Mouse (Mus musculus) hematopoietic stem cell, adult 5-6 weeks (primary cell): ENCODE data around the gene Zfp821. TPM values are rescaled to one million over a fixed set of nuclear protein-coding genes. Genes with fewer than 3 reads are reported as not detected.

Experiments used
- ATAC-seq, 2 experiments: fragments of 125-278 bp in 1 of 2; replicated peaks in 1 of 2; 2 replicates each; pipeline ENCODE4 v1.8.0; 2016 to 2017; ENCODE audit warnings: inconsistent platforms in 2 of 2, mild to moderate bottlenecking in 2 of 2, moderate number of reproducible peaks in 2 of 2, low read depth in 1 of 2, moderate TSS enrichment in 1 of 2; ENCODE audit not compliant: low FRiP score in 2 of 2, poor library complexity in 2 of 2, severe bottlenecking in 2 of 2, insufficient read depth in 1 of 2, low TSS enrichment in 1 of 2
- total RNA-seq: library from RNA; stranded (forward); fragments of 172-1452, 232-1000 nt; gene quantifications from 2 replicates; pipeline ENCODE4 v1.2.3, GENCODE M21; 2017

Gene Zfp821
- total RNA-seq, 1 experiment from 2014 or later = 7.6 TPM

GRCm38 (mm10) chr8:109704565-109705319 lies 604 bp upstream of the Zfp821 start:
- ATAC-seq = peak; percentile 44 to 50

- no peak for ATAC-seq
Measured at GRCm38 (mm10) chr8:109706076-109706873, 929 bp downstream of the Zfp821 start.

GRCm38 (mm10) chr8:109706874-109707237 lies 1.5 kb downstream of the Zfp821 start:
- ATAC-seq = peak; percentile 73 to 75

- ATAC-seq = no peak
Measured at GRCm38 (mm10) chr8:109707921-109708320, 2.6 kb downstream of the Zfp821 start.

GRCm38 (mm10) chr8:109712521-109712920 lies 7.2 kb downstream of the Zfp821 start:
- no peak for ATAC-seq

GRCm38 (mm10) chr8:109714961-109715360 lies 9.6 kb downstream of the Zfp821 start:
- no peak for ATAC-seq

GRCm38 (mm10) chr8:109725106-109725505 lies 19.8 kb downstream of the Zfp821 start:
- ATAC-seq = no peak

- no peak for ATAC-seq
Measured at GRCm38 (mm10) chr8:109731012-109731411, 25.7 kb downstream of the Zfp821 start.

- no peak for ATAC-seq
Measured at GRCm38 (mm10) chr8:109734018-109734417, 28.7 kb downstream of the Zfp821 start.

- peak in 1 of 2 experiments; percentile 33; a peak in 2 of 4 replicates for ATAC-seq
Measured at GRCm38 (mm10) chr8:109736819-109737218, 31.5 kb downstream of the Zfp821 start.

- peak; percentile 85 to 88 for ATAC-seq
Measured at GRCm38 (mm10) chr8:109737237-109738048, 32.1 kb downstream of the Zfp821 start, which contains the start of gene Atxn1l. Gene Atxn1l, minus strand, starts transcription at chr8:109737739.

- ATAC-seq = no peak; a peak in 1 of 4 replicates
Measured at GRCm38 (mm10) chr8:109738049-109738380, 32.7 kb downstream of the Zfp821 start.

- no peak for ATAC-seq
Measured at GRCm38 (mm10) chr8:109747468-109748199, 42.3 kb downstream of the Zfp821 start.

- peak; percentile 28 to 44; a peak in 2 of 4 replicates for ATAC-seq
Measured at GRCm38 (mm10) chr8:109750274-109750673, 44.9 kb downstream of the Zfp821 start.

GRCm38 (mm10) chr8:109750699-109751098 lies 45.4 kb downstream of the Zfp821 start:
- ATAC-seq = peak; percentile 99

- no peak for ATAC-seq
Measured at GRCm38 (mm10) chr8:109751731-109752485, 46.6 kb downstream of the Zfp821 start.
